Mouse (Mus musculus): ENCODE results near the gene Map2k2.
A peak's percentile ranks its signal among the peaks of the same experiment; 100 is the strongest.
"Not testable (repeated sequence)": the region's sequence is repeated elsewhere in the genome, so short reads cannot be mapped to it uniquely, and the experiment has no call there.

Gene Map2k2

GRCm38 (mm10) chr10:81143845-81144437 lies 38.2 kb downstream of the Map2k2 start:
- peak; percentile 93 for DNase-seq

GRCm38 (mm10) chr10:81144667-81145066 lies 39.0 kb downstream of the Map2k2 start:
- DNase-seq, result peak; percentile 97

- no peak for DNase-seq
Measured at GRCm38 (mm10) chr10:81145307-81145706, 39.6 kb downstream of the Map2k2 start.

GRCm38 (mm10) chr10:81145778-81146177 lies 40.1 kb downstream of the Map2k2 start:
- no peak for DNase-seq

DNA sequence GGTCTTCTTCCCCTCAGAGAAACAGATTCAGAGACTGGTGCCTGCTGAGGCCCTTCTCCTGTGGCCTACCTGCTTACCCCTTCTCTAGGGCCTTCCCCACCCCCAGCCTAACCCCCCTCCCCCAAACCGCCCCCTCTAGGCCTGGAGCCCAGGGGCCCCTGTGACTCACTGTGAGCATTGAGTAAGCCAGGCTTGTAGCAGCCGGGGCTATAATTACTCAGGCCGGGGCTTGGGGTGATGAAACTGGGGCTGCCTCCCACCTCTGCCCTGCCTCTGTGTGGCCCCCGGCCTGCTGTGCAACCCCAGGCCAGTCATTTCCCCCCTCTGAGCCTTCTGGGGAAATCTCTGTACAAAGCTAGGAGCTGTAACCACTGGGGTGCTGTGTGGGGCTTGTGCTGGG lies 40.6 kb downstream of the Map2k2 start:
- no peak for DNase-seq

- no peak for DNase-seq
Measured at GRCm38 (mm10) chr10:81151261-81151660, 45.5 kb downstream of the Map2k2 start.

DNA sequence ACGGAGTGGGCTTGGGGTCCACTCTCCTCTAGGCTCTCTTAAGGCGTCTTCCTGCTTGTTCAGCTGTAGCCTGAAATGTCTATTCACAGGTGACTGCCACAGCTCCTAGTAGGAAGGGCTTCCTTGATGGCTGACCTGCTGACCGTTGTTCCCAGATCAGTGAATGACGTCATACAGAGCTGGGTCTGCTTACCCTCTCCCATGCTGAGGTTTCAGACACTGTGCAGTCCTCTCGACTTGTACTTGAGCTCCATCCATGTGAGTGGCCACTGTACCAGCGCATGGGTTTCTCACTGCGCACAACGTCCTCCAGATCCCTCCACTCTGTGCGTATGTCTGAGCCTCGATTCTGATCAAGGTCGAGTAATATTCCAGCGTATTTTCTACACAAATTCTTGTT lies 46.9 kb downstream of the Map2k2 start:
- DNase-seq, result no peak

- DNase-seq, result no peak
Measured at GRCm38 (mm10) chr10:81154313-81154712, 48.6 kb downstream of the Map2k2 start.

DNA sequence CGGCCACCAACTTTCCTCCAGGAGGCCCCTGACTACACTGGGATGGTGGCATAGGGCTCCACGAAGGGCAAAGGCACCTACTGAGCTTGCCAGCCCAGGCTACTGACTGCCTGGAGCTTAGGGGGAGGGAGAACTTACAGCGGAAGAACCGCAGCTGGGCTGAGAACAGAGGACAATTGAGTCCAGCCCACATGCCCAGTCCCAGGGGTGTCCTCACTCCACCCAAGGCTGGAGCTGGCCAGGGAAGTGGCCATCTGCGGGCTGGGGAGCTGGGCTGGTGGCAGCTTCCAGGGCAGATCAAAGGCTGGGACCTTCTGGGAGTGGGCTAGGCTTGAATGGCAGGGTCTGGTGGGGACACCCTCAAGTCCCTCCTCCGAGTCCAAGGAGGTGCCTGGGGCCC lies 49.0 kb downstream of the Map2k2 start:
- DNase-seq, result no peak

DNA sequence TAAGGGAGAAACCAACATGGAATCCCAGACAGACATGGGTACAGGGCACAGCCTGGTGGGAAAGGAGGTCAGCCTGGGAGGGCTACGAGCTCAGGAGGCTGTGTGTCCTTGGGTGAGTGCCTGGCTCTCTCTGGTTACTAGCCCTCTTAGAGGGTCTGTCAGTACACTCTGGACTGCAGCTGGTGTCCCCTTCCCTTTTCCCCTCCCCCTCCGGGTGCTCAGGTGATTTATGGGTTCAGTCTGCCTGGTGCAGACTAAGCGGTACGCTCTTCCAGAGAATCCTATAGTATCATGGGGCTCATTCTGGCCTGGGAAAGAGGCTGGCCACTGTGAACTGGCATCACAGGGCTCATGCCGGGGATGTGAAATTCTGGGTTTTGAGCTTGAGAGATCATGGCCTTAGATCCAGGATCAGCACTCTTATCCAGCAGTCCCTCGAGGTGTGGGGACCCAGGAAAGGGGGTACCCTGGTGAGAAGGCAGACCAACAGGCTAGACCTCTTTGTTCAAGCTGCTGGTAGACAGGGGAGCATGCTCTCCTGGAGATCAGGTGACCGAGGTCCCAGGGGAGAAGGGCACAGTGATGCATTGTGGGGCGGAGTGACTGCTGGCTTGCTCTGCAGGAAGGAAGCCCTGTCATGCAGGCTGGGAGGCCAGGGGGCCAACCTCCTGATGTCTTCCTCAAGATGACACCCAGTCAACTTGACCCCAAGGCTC lies 56.0 kb downstream of the Map2k2 start:
- DNase-seq, result peak; percentile 95

DNA sequence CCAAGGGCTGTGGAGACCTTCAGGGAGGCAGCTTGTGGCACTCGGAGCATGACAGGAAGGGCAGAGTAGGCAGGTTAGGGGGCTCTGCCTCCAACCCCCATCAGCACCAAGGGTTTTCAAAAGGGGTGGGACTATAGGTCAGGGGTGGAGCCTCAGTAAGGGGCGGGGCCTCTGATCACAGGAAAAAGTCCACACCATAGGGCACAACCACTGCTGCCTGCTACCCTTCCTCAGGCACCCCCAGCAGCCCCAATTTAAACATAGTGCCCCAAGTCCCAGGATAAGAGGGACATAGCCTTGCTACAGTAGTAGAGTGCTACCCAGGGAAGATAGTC lies 56.6 kb downstream of the Map2k2 start:
- no peak for DNase-seq

- no peak for DNase-seq
Measured at GRCm38 (mm10) chr10:81165118-81165517, 59.4 kb downstream of the Map2k2 start.

- DNase-seq, result peak; percentile 100
Measured at GRCm38 (mm10) chr10:81167200-81168086, 61.7 kb downstream of the Map2k2 start, which contains the start of gene Pias4. Gene Pias4 (minus strand): TSS chr10:81167923.

DNA sequence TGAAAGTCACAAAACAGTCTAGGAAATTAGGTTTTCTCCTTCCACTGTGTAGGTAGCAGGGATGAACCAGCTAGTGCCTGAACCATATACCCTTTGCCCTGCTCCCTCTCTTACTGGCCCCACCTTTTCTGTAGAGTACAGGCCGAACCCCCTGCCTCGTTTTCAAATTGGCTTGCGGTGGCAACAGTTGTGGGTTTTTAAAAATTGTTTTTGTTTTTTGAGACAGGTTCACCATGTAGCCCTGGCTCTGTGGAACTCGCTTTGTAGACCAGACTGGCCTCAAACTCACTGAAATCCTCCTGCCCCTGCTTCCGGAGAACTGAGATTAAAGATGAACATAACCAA lies 62.3 kb downstream of the Map2k2 start:
- DNase-seq, result no peak

DNA sequence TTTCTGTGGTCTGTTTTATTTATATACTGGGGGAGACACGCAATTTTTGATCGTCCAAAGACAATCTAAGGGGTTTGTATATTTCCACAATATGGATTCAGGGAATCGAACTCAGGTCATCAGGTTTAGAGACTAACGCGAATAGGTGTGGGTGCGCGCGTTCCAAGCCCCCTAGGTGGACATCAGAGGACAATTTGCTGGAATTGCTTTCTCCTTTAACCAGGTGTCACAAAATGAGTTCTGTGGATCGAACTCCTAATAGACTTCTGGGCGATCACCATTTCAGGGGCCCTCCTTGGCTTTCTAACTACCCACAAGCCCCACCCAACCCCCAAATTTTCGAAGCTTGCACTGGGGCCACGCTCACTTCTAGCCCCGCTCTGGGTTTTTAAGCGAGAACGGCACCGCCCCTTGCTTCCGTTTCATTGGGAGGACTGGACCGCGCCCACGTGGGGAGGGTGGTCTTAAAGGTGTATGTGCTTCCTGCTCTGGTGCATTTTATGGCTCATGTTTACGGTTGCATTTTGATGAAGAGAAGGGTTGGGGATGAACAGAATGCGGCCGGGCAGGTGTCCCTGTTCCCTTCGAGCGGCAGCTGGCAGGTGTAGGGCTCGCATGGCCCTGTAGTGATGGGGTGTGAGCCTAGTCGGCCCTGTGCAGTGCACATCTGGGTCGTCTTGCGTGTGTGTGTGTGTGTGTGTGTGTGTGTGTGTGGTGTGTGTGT lies 63.0 kb downstream of the Map2k2 start:
- peak; percentile 99 for DNase-seq

DNA sequence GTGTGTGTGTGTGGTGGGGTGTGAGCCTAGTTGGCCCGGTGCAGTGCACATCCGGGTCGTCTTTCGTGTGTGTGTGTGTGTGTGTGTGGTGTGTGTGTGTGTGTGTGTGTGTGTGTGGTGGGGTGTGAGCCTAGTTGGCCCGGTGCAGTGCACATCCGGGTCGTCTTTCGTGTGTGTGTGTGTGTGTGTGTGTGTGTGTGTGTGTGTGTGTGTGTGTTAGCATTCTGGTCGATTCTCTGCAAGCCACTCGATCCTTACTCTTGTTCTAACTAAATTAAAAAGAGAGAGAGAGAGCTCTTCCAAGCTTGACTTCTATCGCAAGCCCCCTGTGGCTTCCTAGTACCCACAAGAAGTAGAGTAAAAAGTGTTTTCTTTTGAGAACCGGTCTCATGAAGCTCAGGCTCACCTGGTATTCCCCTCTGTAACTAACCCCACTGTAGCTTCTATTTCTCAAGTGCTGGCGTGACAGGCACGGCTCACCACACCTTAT lies 63.7 kb downstream of the Map2k2 start:
- DNase-seq, result not testable (repeated sequence)

- DNase-seq, result peak; percentile 97
Measured at GRCm38 (mm10) chr10:81173132-81173531, 67.4 kb downstream of the Map2k2 start.

DNA sequence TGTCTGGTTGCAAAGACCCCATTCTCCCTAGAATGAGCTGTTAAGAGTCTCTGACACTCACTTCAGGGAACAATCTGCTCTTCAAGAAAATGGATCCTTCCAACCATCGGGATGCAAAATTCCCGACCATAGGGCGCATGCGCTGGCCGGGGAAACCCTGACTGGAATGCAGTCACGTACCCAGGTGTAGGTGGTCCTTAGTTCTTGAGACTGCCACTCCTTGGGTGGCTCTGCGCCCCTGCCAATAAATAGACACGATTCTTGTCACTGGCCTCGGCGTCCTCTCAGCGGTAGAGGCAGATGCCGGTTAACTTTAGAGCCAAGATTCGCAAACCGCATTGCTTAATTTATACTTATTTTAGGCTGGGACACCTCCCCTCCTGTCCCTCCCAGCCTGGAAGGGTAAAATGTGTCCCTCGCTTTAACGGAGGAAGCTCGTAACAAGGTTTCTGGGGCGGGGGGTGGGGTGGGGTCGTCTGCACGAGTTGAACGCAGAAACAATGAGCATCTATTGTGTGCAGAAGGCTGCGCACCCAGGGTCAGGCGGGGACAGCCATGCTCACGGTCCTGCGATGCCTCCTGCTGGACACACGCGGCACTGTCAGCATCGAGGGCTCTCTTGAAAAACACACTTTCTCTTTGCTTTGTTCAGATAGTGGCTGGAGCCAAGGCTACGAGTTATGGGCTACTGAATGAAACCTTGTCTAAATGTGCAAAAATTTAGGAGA lies 69.1 kb downstream of the Map2k2 start:
- DNase-seq, result peak; percentile 98

GRCm38 (mm10) chr10:81175345-81175701 lies 69.6 kb downstream of the Map2k2 start:
- peak; percentile 95 for DNase-seq

GRCm38 (mm10) chr10:81175936-81176465 lies 70.3 kb downstream of the Map2k2 start:
- peak; percentile 97 for DNase-seq

DNA sequence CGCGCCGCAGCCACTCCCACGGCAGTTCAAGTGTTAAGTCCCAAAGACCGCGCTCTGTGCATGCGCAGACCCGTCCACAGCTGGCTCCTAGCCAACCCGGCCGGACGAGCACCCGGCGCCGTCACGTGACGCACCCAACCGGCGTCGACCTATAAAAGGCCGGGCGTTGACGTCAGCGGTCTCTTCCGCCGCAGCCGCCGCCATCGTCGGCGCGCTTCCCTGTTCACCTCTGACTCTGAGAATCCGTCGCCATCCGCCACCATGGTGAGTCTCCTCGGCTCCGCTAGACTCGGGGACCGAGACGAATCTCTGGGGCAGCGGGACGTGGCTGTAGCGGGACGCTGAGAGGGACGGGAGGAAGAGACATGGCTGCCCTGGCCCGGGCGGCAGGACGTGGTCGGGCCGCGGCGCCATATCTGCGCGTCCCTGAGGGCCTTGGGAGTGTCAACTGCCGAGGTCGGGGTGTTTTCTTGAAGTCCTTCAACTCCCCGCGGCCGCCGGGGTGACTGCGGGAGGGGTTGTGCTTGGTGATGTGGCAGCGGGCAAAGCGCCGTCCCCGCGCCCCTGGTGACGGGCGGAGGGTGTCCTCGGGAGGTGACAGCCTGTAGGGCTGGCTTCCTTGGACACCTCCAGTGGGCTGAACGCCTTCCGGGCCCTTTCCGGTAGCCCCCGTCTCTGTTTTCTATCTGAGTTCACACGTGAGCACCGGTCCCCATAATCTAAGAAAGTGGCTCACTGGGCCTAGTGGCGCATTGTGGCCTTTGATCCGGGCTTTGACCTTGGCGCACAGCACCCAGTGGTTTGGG lies 71.0 kb downstream of the Map2k2 start, which contains the start of gene Eef2:
Eef2 (plus strand) TSS at position 166 of the 806 bp plus-strand sequence.
- DNase-seq, result peak; percentile 100
